Mouse (Mus musculus) embryonic facial prominence, embryonic 15.5 days (tissue): ENCODE measurements around the gene Hdac7. TPM values are rescaled to one million over a fixed set of nuclear protein-coding genes. Genes with fewer than 3 reads are reported as not detected.
A peak's percentile ranks its signal among the peaks of the same experiment; 100 is the strongest.

Experiments
- ATAC-seq: fragments of 200-750 bp; cut with Nextera tagmentation; 2 replicates; pipeline ENCODE4 v1.8.0; 2017; ENCODE audit warnings: low read depth, moderate TSS enrichment; ENCODE audit not compliant: insufficient number of reproducible peaks, low FRiP score, low TSS enrichment
- H3K27ac ChIP-seq: fragments of 300-500 bp; sonication (generic); replicated peaks from 2 replicates; pipeline ENCODE4 v1.5.1; 2015; ENCODE audit warnings: mild to moderate bottlenecking, inconsistent platforms
- H3K27me3 ChIP-seq: fragments of 300-500 bp; sonication (generic); 2 replicates; pipeline ENCODE4 v1.6.1; 2015; ENCODE audit warnings: inconsistent platforms
- H3K36me3 ChIP-seq: fragments of 300-500 bp; sonication (generic); 2 replicates; pipeline ENCODE4 v1.6.1; 2015; ENCODE audit warnings: mild to moderate bottlenecking, inconsistent platforms
- H3K4me1 ChIP-seq: fragments of 300-500 bp; sonication (generic); 2 replicates; pipeline ENCODE4 v1.6.1; 2015; ENCODE audit warnings: inconsistent platforms
- H3K4me2 ChIP-seq: fragments of 300-500 bp; sonication (generic); replicated peaks from 2 replicates; pipeline ENCODE4 v1.6.1; 2015; ENCODE audit warnings: mild to moderate bottlenecking, inconsistent platforms
- H3K4me3 ChIP-seq: fragments of 300-500 bp; sonication (generic); replicated peaks from 2 replicates; pipeline ENCODE4 v1.5.1; 2015; ENCODE audit warnings: mild to moderate bottlenecking, inconsistent platforms
- H3K9ac ChIP-seq: fragments of 300-500 bp; sonication (generic); 2 replicates; pipeline ENCODE4 v1.6.1; 2015; ENCODE audit warnings: inconsistent platforms
- H3K9me3 ChIP-seq: fragments of 300-500 bp; sonication (generic); replicated peaks from 2 replicates; pipeline ENCODE4 v1.6.1; 2016; ENCODE audit warnings: inconsistent platforms
- WGBS: fragments of 180-500 bp; shearing (Covaris S2); methylation state at CpG from one replicate; pipeline ENCODE4 v1.1.7; 2015; 5-methylcytosine and 5-hydroxymethylcytosine counted together
- polyA plus RNA-seq: library from polyadenylated mRNA; unstranded; fragments of >200 nt; fragmentation: Nextera tagmentation; extraction: Ambion mirVana; gene quantifications from 2 replicates; pipeline ENCODE4 v1.2.1, GENCODE M21; 2015

The Hdac7 gene
- polyA plus RNA-seq, 1 experiment from 2014 or later, result 37.9 TPM

- WGBS, result 90% methylated on average over 1 of the region's 1 CpGs
- H3K36me3 ChIP-seq, result no peaks in the 10 kb centered on the region
- H3K4me1 ChIP-seq, result peaks cover 53% of the 10 kb centered on the region
- H3K27me3 ChIP-seq, result no peaks in the 10 kb centered on the region
- H3K4me3 ChIP-seq, result no peak overlapping the region
- no peak overlapping the region for H3K9ac ChIP-seq
- no peaks in the 10 kb centered on the region for H3K9me3 ChIP-seq
- H3K27ac ChIP-seq, result peak overlapping the region; percentile 78
- ATAC-seq, result no peak
- no peak overlapping the region for H3K4me2 ChIP-seq
Measured at GRCm38 (mm10) chr15:97840781-97841180, 3.5 kb downstream of the Hdac7 start.

GRCm38 (mm10) chr15:97839991-97840455 lies 4.3 kb downstream of the Hdac7 start:
- H3K27me3 ChIP-seq, result no peaks in the 10 kb centered on the region
- H3K9ac ChIP-seq, result no peak overlapping the region
- no peak overlapping the region for H3K4me3 ChIP-seq
- peaks cover 53% of the 10 kb centered on the region for H3K4me1 ChIP-seq
- 19% methylated on average over 3 of the region's 3 CpGs for WGBS
- peak overlapping the region; percentile 78 for H3K27ac ChIP-seq
- no peak overlapping the region for H3K4me2 ChIP-seq
- no peak; the same call in 1 of the 2 replicates for ATAC-seq
- no peaks in the 10 kb centered on the region for H3K9me3 ChIP-seq
- H3K36me3 ChIP-seq, result no peaks in the 10 kb centered on the region

DNA sequence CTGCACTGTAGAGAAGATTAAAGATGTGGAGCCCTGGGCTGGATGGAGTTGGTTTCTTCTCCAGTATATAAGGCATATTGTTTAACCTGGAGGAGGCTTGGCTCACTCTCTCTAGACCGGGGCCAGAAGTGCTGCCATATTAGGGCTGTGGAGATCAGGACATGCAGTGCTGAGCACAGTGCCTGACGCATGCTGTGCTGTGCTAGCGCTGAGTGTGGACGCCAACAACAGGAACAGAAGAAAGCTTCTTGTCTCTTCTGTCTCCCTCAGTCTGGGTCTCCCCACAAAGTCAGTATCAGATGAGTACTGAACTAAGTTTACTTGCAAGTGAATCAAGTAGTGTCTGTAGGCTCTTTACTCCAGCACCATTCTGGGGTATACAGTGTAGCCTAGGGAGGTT lies 4.8 kb downstream of the Hdac7 start:
- H3K4me2 ChIP-seq, result no peak overlapping the region
- H3K36me3 ChIP-seq, result no peaks in the 10 kb centered on the region
- H3K27ac ChIP-seq, result peak overlapping the region; percentile 78
- H3K9ac ChIP-seq, result no peak overlapping the region
- H3K9me3 ChIP-seq, result no peaks in the 10 kb centered on the region
- H3K27me3 ChIP-seq, result no peaks in the 10 kb centered on the region
- no peak overlapping the region for H3K4me3 ChIP-seq
- H3K4me1 ChIP-seq, result peaks cover 53% of the 10 kb centered on the region
- no peak for ATAC-seq
- WGBS, result 65% methylated on average over 4 of the region's 4 CpGs

DNA sequence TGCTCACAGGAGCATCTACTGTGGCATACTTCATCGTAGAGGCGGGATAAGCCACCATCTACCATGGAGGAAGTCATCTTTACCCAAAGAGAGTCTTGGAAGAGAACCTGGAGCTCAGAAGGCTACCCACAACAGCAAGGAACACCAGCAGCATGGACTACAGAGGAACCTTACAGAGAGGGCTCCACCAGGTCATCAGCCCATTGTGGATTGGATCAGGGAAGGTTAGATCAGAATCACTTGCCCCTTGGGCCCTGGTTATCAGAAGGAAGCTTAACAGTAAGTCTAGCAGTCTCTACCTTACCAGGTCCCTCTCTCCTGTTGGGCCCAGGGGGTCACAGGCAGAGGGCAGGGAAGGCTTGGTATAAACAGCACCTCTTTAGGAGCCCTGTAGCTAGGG lies 5.3 kb downstream of the Hdac7 start:
- no peak for ATAC-seq
- Histone ChIP-seq H3K9ac (no peak overlapping the region), H3K4me3 (no peak overlapping the region), H3K27me3 (no peaks in the 10 kb centered on the region), H3K4me2 (no peak overlapping the region), H3K36me3 (no peaks in the 10 kb centered on the region), H3K4me1 (peaks cover 53% of the 10 kb centered on the region), H3K27ac (0 out of 2 replicates have a peak overlapping the region, but pooled peaks have one; percentile 78), H3K9me3 (no peaks in the 10 kb centered on the region)
- WGBS, result 95% methylated on average over 2 of the region's 2 CpGs

- 92% methylated on average over 4 of the region's 4 CpGs for WGBS
- peak overlapping the region; percentile 68; the same call in 1 of the 2 replicates for H3K27ac ChIP-seq
- ATAC-seq, result no peak
Measured at GRCm38 (mm10) chr15:97838395-97838794, 5.9 kb downstream of the Hdac7 start.

DNA sequence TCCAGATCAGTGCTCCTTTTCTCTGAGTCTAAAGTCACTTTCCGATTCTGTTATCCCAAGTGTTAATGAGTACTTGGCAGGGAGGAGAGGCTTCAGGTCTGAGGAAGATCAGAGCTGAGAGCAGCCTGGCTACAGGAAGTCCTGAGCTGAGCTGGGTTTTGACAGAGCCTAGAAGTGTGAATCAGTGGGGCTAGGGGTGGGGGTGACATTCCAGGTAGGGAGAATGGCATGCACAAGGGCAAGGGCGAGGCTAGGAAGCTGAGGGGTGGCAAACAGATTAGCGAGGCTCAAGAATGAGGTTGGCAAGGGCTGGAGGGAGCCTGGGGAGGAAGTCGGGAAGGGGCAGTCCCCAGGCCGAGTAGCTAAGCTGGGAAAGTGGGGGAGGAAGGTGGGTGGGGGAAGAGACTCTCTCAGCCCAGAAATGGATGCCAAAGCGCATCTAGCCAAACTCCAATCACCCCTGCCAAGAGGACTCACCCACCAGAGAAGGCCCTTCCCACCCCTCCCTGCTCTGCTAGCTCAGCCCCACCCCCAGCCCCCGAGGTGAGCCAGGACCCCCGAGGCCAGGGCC lies 6.7 kb downstream of the Hdac7 start:
- ATAC-seq, result no peak
- Histone ChIP-seq H3K9me3 (no peaks in the 10 kb centered on the region), H3K4me2 (no peak overlapping the region), H3K36me3 (no peaks in the 10 kb centered on the region), H3K4me1 (peaks cover 59% of the 10 kb centered on the region), H3K27ac (peak overlapping the region; percentile 68; the same call in 1 of the 2 replicates), H3K4me3 (no peak overlapping the region), H3K27me3 (no peaks in the 10 kb centered on the region), H3K9ac (no peak overlapping the region)
- 14% methylated on average over 8 of the region's 8 CpGs for WGBS

More at GRCm38 (mm10) chr15:97838395-97838794, 5.9 kb downstream of the Hdac7 start:
- no peak overlapping the region for H3K4me2 ChIP-seq
- no peak overlapping the region for H3K4me3 ChIP-seq
- no peaks in the 10 kb centered on the region for H3K9me3 ChIP-seq
- H3K36me3 ChIP-seq, result no peaks in the 10 kb centered on the region
- H3K4me1 ChIP-seq, result peaks cover 53% of the 10 kb centered on the region
- H3K27me3 ChIP-seq, result no peaks in the 10 kb centered on the region
- no peak overlapping the region for H3K9ac ChIP-seq

- H3K27me3 ChIP-seq, result no peaks in the 10 kb centered on the region
- no peak overlapping the region for H3K4me3 ChIP-seq
- H3K4me1 ChIP-seq, result peaks cover 66% of the 10 kb centered on the region
- no peaks in the 10 kb centered on the region for H3K36me3 ChIP-seq
- no peak overlapping the region for H3K9ac ChIP-seq
- WGBS, result 63% methylated on average over 8 of the region's 8 CpGs
- H3K27ac ChIP-seq, result peak overlapping the region; percentile 68; the same call in 1 of the 2 replicates
- H3K9me3 ChIP-seq, result no peaks in the 10 kb centered on the region
- no peak for ATAC-seq
- H3K4me2 ChIP-seq, result no peak overlapping the region
Measured at GRCm38 (mm10) chr15:97836894-97837247, 7.4 kb downstream of the Hdac7 start.

DNA sequence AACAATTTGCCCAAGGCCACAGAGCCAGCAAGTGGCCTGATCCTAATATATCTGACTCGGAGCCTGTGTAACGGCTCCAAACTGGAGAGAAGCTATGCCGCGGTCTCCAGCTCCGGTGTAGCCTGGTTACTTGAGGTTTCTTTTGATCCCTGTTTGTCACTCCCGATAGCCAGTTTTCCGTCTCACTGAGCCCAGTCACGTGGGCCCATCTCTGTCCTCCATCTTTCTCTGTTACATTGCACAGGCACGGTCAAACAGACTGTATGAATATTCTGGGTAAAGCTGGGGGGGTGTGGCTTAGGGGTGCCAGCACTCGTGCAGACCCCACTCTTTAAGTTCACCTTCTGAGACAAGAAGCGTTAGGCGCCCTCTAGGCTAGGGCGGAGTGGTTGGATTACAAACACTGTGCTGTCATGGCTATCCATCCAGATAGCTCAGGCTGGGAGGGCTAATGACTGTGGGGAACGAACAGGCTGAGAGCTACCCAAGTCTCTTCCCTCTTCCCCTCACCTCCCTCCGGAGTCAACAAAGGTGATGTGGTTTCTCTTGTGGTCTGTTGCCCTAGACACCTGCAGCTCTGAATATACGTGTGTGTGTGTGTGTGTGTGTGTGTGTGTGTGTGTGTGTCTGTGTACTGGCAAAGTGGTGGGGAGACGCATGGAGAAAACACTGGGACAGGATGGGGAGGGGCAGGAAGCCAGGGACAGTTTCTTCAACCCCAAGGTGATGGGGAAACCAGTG lies 8.0 kb downstream of the Hdac7 start:
- Histone ChIP-seq H3K4me3 (no peak overlapping the region), H3K9me3 (no peaks in the 10 kb centered on the region), H3K27ac (0 out of 2 replicates have a peak overlapping the region, but pooled peaks have one; percentile 14), H3K27me3 (no peaks in the 10 kb centered on the region), H3K4me1 (peaks cover 61% of the 10 kb centered on the region), H3K36me3 (no peaks in the 10 kb centered on the region), H3K4me2 (no peak overlapping the region), H3K9ac (no peak overlapping the region)
- WGBS, result 47% methylated on average over 17 of the region's 17 CpGs
- no peak for ATAC-seq

DNA sequence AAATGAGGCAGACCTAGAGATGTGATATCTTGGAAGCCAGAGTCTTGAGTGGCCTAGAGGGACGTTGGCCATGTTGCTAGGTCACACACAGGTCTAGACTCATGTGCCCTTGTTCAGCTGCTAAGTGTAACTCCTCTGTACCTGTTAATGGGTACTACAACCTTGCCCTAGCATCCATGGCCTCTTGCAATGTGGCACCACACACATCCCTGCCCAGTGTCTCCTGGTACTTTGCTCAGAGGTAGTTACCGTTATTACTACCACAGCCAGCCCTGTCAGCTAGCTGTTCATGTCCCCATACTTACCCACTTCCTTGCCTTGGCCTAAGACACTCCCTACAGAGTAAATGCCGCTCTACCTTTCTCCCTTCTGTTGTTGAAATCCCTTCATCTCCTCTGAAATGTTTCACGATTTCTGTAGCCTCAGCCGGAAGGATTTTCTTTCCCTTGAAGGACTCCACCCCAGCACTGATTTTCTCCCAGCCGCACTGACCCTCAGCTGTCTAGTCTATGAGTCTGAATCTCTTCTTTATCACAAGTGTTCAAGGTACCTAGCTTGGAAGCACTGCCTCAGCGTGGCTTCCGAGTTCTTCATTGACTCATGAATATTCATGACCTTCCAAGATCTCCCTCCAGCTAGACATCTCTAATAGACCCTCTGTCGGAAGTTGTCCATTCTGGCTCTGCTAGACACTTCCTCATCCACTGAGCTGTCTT lies 11.4 kb downstream of the Hdac7 start:
- no peak overlapping the region for H3K4me2 ChIP-seq

GRCm38 (mm10) chr15:97831987-97832640 lies 12.2 kb downstream of the Hdac7 start:
- no peaks in the 10 kb centered on the region for H3K27me3 ChIP-seq
- peak overlapping the region; percentile 76 for H3K4me2 ChIP-seq
- H3K9ac ChIP-seq, result peak overlapping the region; percentile 97
- ATAC-seq, result no peak
- H3K9me3 ChIP-seq, result no peaks in the 10 kb centered on the region
- H3K4me3 ChIP-seq, result peak overlapping the region; percentile 77
- 6% methylated on average over 10 of the region's 10 CpGs for WGBS
- peaks cover 56% of the 10 kb centered on the region for H3K4me1 ChIP-seq
- H3K27ac ChIP-seq, result peak overlapping the region; percentile 97
- no peaks in the 10 kb centered on the region for H3K36me3 ChIP-seq

More for the DNA sequence above, 11.4 kb downstream of the Hdac7 start:
- no peak for ATAC-seq
- Histone ChIP-seq H3K9me3 (no peaks in the 10 kb centered on the region), H3K27ac (0 out of 2 replicates have a peak overlapping the region, but pooled peaks have one; percentile 97), H3K4me1 (peaks cover 61% of the 10 kb centered on the region), H3K4me3 (no peak overlapping the region), H3K9ac (no peak overlapping the region), H3K27me3 (no peaks in the 10 kb centered on the region), H3K36me3 (no peaks in the 10 kb centered on the region)
- WGBS, result 58% methylated on average over 9 of the region's 9 CpGs
